Mouse (Mus musculus): ENCODE results near the gene Gpatch1.
A peak's percentile ranks its signal among the peaks of the same experiment; 100 is the strongest.
"Not testable (repeated sequence)": the region's sequence is repeated elsewhere in the genome, so short reads cannot be mapped to it uniquely, and the experiment has no call there.

Gene Gpatch1

GRCm38 (mm10) chr7:35237935-35238334 is 80.3 kb downstream of the Gpatch1 start:
- not testable (repeated sequence) for DNase-seq (ENCODE audit: low read depth, low spot score)

GRCm38 (mm10) chr7:35235308-35235707 is 82.9 kb downstream of the Gpatch1 start:
- peak; percentile 87 for DNase-seq (ENCODE audit: low read depth, low spot score)

GRCm38 (mm10) chr7:35234361-35235245 is 83.6 kb downstream of the Gpatch1 start:
- peak; percentile 97 for DNase-seq (ENCODE audit: low read depth, low spot score)

GRCm38 (mm10) chr7:35233861-35234260 is 84.4 kb downstream of the Gpatch1 start:
- no peak for DNase-seq (ENCODE audit: low read depth, low spot score)

- DNase-seq (ENCODE audit: low read depth, low spot score) = no peak
Measured at GRCm38 (mm10) chr7:35232796-35233455, 85.3 kb downstream of the Gpatch1 start.

GRCm38 (mm10) chr7:35230333-35230732 is 87.9 kb downstream of the Gpatch1 start:
- peak; percentile 31 for DNase-seq (ENCODE audit: low read depth, low spot score)

All from CD4-positive helper T cell, adult 2 months (primary cell).